In the genomic region with DNA sequence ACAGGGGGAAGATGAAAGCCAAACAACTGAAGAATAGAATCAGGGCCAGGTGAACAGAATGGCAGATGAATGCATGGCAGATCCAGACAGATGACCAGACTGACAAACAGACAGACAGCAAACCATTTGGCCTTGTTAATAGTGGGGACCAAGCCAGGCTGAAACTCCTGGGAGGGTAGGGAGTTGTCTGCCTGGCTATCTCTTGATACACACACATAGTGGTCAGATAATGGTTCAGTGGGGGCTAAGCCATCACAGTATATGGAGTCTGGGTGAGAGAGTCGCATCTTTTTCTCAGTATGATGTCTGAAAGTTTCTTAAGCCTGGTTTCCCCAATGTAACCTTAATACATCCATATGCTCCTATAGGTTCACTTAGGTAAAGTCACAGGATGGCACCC, we compare ENCODE assay signal across 25 mouse cellular contexts. TPM values are rescaled to one million over a fixed set of nuclear protein-coding genes. Genes with fewer than 3 reads are reported as not detected.
A peak's percentile ranks its signal among the peaks of the same experiment; 100 is the strongest.
DNase-seq lines count a peak whose midpoint lies in the region; ATAC-seq lines count a peak whose summit lies in the region.
"Had no signal": no experiment of that assay in that cellular context is flagged by ENCODE, and none has a peak within 500 bp of the region (broad histone marks: within the 10 kb centered on the region; RNA-seq: fewer than 3 reads in every experiment).

No protein-coding gene starts in this region.

- peak; percentile 73 for ATAC-seq in liver, embryonic 12.5 days
- ATAC-seq in liver, embryonic 15.5 days (ENCODE audit: insufficient read depth), result peak; percentile 54; the same call in 1 of the 2 replicates
- ATAC-seq in megakaryocyte progenitor cell, adult 5-6 weeks (replicated peaks; ENCODE audit: poor library complexity), result peak; percentile 17; the same call in 1 of the 2 replicates
- no peak for ATAC-seq in midbrain, embryonic 13.5 days
- ATAC-seq: forebrain, embryonic 14.5 days had no signal

- no peaks in the 10 kb centered on the region for H3K9me3 ChIP-seq in liver, embryonic 12.5 days (replicated peaks)
- no peaks in the 10 kb centered on the region for H3K9me3 ChIP-seq in liver, embryonic 15.5 days (replicated peaks)
- H3K9me3 ChIP-seq in midbrain, embryonic 13.5 days, result no peaks in the 10 kb centered on the region
- H3K9me3 ChIP-seq: embryonic facial prominence, embryonic 13.5 days; embryonic facial prominence, embryonic 15.5 days; forebrain, embryonic 10.5 days; forebrain, embryonic 12.5 days had no signal

- H3K4me3 ChIP-seq in liver, embryonic 12.5 days, result no peak overlapping the region
- H3K4me3 ChIP-seq in liver, embryonic 15.5 days (replicated peaks), result no peak overlapping the region
- no peak overlapping the region for H3K4me3 ChIP-seq in midbrain, embryonic 13.5 days (replicated peaks)
- H3K4me3 ChIP-seq: embryonic facial prominence, embryonic 13.5 days; embryonic facial prominence, embryonic 15.5 days; erythroblast, embryonic 14.5 days; forebrain, embryonic 10.5 days; forebrain, embryonic 12.5 days had no signal

- 51% methylated on average over 1 of the region's 1 CpGs for WGBS in liver, embryonic 12.5 days (ENCODE audit: insufficient replicate concordance)
- WGBS in liver, embryonic 15.5 days (ENCODE audit: insufficient replicate concordance), result 50% methylated on average over 1 of the region's 1 CpGs
- 93% methylated on average over 1 of the region's 1 CpGs for WGBS in midbrain, embryonic 13.5 days

- H3K4me1 ChIP-seq in liver, embryonic 12.5 days, result peaks cover 25% of the 10 kb centered on the region
- peaks cover 20% of the 10 kb centered on the region for H3K4me1 ChIP-seq in liver, embryonic 15.5 days (replicated peaks)
- H3K4me1 ChIP-seq in midbrain, embryonic 13.5 days (replicated peaks), result peaks cover 11% of the 10 kb centered on the region
- H3K4me1 ChIP-seq: embryonic facial prominence, embryonic 13.5 days; embryonic facial prominence, embryonic 15.5 days had no signal

- H3K4me2 ChIP-seq in liver, embryonic 12.5 days, result no peak overlapping the region
- H3K4me2 ChIP-seq in liver, embryonic 15.5 days, result no peak overlapping the region
- H3K4me2 ChIP-seq in midbrain, embryonic 13.5 days (replicated peaks), result no peak overlapping the region
- H3K4me2 ChIP-seq: embryonic facial prominence, embryonic 13.5 days; embryonic facial prominence, embryonic 15.5 days; forebrain, embryonic 12.5 days had no signal

- no peak overlapping the region for H3K9ac ChIP-seq in liver, embryonic 12.5 days
- no peak overlapping the region for H3K9ac ChIP-seq in liver, embryonic 15.5 days
- no peak overlapping the region for H3K9ac ChIP-seq in midbrain, embryonic 13.5 days (replicated peaks)
- H3K9ac ChIP-seq: embryonic facial prominence, embryonic 13.5 days; embryonic facial prominence, embryonic 15.5 days; forebrain, embryonic 12.5 days had no signal

- no peaks in the 10 kb centered on the region for H3K36me3 ChIP-seq in liver, embryonic 12.5 days
- H3K36me3 ChIP-seq in liver, embryonic 15.5 days (replicated peaks), result no peaks in the 10 kb centered on the region
- no peaks in the 10 kb centered on the region for H3K36me3 ChIP-seq in midbrain, embryonic 13.5 days
- H3K36me3 ChIP-seq: embryonic facial prominence, embryonic 13.5 days; embryonic facial prominence, embryonic 15.5 days; forebrain, embryonic 10.5 days; forebrain, embryonic 12.5 days had no signal

- no peak overlapping the region for H3K27ac ChIP-seq in liver, embryonic 12.5 days
- no peak overlapping the region; the same call in 1 of the 2 replicates for H3K27ac ChIP-seq in liver, embryonic 15.5 days (replicated peaks)
- H3K27ac ChIP-seq in midbrain, embryonic 13.5 days, result no peak overlapping the region
- H3K27ac ChIP-seq: embryonic facial prominence, embryonic 13.5 days; embryonic facial prominence, embryonic 15.5 days; forebrain, embryonic 10.5 days; forebrain, embryonic 12.5 days had no signal

- 0 out of 2 replicates have a peak, but pooled peaks cover 6% of the 10 kb centered on the region for H3K27me3 ChIP-seq in liver, embryonic 12.5 days (replicated peaks)
- no peaks in the 10 kb centered on the region for H3K27me3 ChIP-seq in liver, embryonic 15.5 days
- H3K27me3 ChIP-seq in midbrain, embryonic 13.5 days, result no peaks in the 10 kb centered on the region
- H3K27me3 ChIP-seq: embryonic facial prominence, embryonic 13.5 days; embryonic facial prominence, embryonic 15.5 days; forebrain, embryonic 12.5 days had no signal

- DNase-seq in liver, result no peak
- DNase-seq in urinary bladder, postnatal 25 days (ENCODE audit: low spot score), result no peak
- DNase-seq: adrenal gland, adult 2 months; adrenal gland, postnatal 10 days; adrenal gland, postnatal 25 days; cerebellum, adult 11 months; cerebellum, adult 18-20 months; cerebellum, adult 8-10 months; cerebellum, adult 9-11 months; cerebellum, postnatal 14 days; cerebellum, postnatal 36 days; embryo, embryonic 11 days had no signal

RNA-seq across cellular contexts. Expression of gene Glrp1, which starts 39.4 kb away (rescaled TPM):
- polyA plus RNA-seq in liver, embryonic 12.5 days (2016; fragmentation: Nextera tagmentation; extraction: Ambion mirVana), result 0.24 TPM in 1 of 2 replicates, not detected in the other
- 0.06 and 0.09 TPM in 2 replicates for polyA plus RNA-seq in liver, embryonic 15.5 days (2015; fragmentation: Nextera tagmentation; extraction: Ambion mirVana)
- total RNA-seq in megakaryocyte progenitor cell, adult 5-6 weeks (2015), result 1.8 and 3.0 TPM in 2 replicates
- total RNA-seq in megakaryocyte progenitor cell, adult 5-6 weeks (2017), result 1.3 TPM in 2 replicates
- not detected in 2 replicates for polyA plus RNA-seq in midbrain, embryonic 13.5 days (2015; fragmentation: Nextera tagmentation; extraction: Ambion mirVana)
- total RNA-seq: adrenal gland, adult 2 months; adrenal gland, postnatal 10 days; adrenal gland, postnatal 25 days; adrenal gland, postnatal 4 days; MEL had no signal
- polyA plus RNA-seq: adrenal gland, adult 2 months; embryonic facial prominence, embryonic 11.5 days; embryonic facial prominence, embryonic 13.5 days; erythroblast, embryonic 14.5 days; forebrain, embryonic 10.5 days; forebrain, embryonic 12.5 days; forebrain, embryonic 14.5 days had no signal
